Mouse (Mus musculus) ovary, postnatal 14 days (tissue): ENCODE results near the gene Olfr391-ps.

ENCODE experiments used
- DNase-seq: peaks from one replicate; pipeline ENCODE4 v3.0.0; 2022; ENCODE audit warnings: low spot score

Olfr391-ps gene

DNA sequence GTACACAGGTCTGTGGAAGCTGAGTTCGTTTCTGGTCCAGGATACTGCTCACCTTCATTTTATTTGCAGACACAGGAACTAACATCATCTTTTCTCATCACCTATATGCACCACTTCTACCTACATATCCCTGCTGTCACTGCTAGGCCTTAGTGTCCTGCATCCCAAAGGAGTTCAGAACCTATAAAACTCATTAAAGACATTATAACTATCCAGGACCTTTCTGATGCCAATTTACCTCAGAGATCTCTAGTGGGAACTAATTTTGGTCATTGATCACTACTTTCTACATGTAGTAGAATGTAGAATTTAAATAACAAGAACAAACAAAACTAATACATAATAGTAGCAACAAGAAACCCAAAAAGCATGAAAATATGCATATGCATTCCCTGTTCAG lies at the start of gene Olfr391-ps:
Gene Olfr391-ps, minus strand, starts transcription at position 101 of the 400 bp plus-strand sequence.
- no peak for DNase-seq

DNA sequence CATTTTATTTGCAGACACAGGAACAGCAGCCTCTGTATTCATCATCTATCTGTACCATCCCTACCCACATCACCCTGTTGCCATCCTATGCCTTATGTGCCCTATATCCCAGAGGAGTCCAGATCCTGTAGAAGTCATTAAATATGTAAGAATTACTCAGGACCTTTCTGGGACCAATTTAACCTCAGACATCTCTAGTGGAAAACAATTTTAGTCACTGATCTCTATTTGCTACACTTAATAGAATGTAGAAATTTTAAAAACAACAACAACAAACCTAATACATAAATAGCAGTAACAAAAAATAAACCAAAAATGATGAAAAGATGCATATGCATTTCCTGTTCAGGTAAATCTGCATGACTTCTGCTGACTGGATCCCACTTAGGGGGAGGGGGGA lies 48.5 kb upstream of the Olfr391-ps start, which contains the start of gene Olfr393:
Gene Olfr393, minus strand, starts transcription at position 101 of the 400 bp plus-strand sequence.
- DNase-seq, result no peak

DNA sequence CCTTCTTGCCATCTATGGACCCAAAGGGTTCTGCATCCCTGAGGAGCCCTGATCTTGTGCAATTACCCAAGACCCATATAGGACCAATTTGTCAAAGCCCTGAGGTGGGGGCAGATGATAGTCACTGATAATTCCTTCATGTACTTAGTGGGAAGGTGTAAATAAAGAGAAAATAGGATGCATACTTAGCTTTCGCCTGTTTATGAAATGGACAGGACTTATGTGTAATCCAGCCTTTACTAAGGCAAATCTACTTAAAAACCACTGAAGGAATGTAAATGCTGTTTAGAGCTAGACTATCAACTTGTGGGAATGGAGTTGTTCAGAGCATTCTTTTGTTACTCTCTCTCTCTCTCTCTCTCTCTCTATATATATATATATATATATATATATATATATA lies 14.1 kb upstream of the Olfr391-ps start, which contains the start of gene Olfr392:
Gene Olfr392, minus strand, starts transcription at position 101 of the 400 bp plus-strand sequence.
- no peak for DNase-seq

DNA sequence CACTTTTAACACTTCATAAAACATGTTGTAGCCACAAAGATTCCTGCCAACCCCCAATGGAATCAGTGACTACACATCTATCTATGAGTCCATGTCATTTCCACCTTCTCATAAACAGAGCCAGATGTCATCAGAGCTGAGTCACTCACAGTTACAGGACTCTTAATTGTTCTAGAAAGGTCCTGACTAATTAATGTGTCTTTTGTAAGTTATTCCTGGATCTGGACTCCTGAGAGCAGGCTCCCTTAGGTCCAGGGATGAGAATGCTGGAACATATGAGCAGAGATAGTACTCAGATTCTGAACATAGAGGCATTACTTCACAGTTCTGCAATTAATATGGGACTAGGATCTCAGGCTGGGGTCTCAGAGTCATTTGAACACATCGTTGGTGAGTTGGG lies 20.2 kb downstream of the Olfr391-ps start, which contains the start of gene Olfr390:
Gene Olfr390, plus strand, starts transcription at position 301 of the 400 bp plus-strand sequence.
- DNase-seq, result no peak

DNA sequence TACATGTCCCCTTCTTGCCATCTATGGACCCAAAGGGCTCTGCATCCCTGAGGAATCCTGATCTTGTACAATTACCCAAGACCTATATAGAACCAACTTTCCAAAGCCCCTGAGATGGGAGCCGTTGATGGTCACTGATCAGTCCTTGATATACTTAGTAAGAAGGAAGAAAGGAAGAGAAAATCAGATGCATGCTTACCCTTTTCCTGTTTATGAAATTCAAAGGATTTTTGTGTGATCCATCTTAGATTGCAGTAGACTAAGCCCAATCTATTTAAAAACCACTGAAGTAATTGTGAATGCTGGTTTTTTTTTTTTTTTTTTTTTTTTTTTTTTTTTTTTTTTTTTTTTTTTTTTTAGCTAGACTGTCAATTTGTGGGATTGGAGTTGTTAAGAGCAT lies 22.2 kb downstream of the Olfr391-ps start, which contains the start of gene Olfr389:
Gene Olfr389, minus strand, starts transcription at position 101 of the 400 bp plus-strand sequence.
- no peak for DNase-seq

DNA sequence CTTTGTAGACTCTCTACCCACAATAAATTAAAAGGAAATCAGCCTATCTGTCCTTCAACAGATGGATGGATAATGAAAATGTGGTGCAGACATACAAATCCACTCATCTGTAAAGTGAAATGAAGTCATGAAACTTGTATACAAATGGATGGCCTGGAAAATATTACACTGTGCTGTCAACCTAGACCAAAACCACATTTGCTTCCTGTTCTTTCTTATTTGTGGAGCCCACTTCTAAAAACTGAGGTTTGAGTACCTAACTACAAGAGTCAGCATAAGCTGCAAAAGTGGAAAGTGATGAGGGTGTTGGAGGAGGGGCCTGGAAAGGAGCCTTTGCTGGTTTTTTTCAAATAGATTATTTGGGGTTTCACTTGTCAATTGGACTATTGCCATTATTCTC lies 43.7 kb downstream of the Olfr391-ps start:
- DNase-seq, result no peak
